Mouse (Mus musculus) MEL (cell line): Measurements from ENCODE around the gene Dnah3. TPM values are rescaled to one million over a fixed set of nuclear protein-coding genes. Genes with fewer than 3 reads are reported as not detected.

Experiments
- DNase-seq: peaks from one replicate; pipeline ENCODE4 v3.0.0; 2011; ENCODE audit warnings: low read depth, low spot score
- H3K27ac ChIP-seq: 2 replicates; pipeline ENCODE4 v1.5.1; 2012; ENCODE audit warnings: low read depth, mild to moderate bottlenecking, control low read depth, low read length, moderate library complexity; ENCODE audit not compliant: control insufficient read depth
- H3K27me3 ChIP-seq, 2 experiments: fragments of 150-350 bp in 1 of 2; sonication (generic) in 1 of 2; 2 replicates each; pipeline ENCODE4 v1.6.1; 2012; ENCODE audit warnings: low read length in 2 of 2, mild to moderate bottlenecking in 2 of 2, improper control_type of control experiment in 1 of 2, moderate library complexity in 1 of 2; ENCODE audit not compliant: insufficient read depth in 2 of 2, control insufficient read depth in 1 of 2
- H3K36me3 ChIP-seq, 2 experiments: 2 replicates each; pipeline ENCODE4 v1.6.1; 2012 to 2014; ENCODE audit warnings: low read length in 2 of 2, improper control_type of control experiment in 1 of 2, inconsistent platforms in 1 of 2, mild to moderate bottlenecking in 1 of 2; ENCODE audit not compliant: insufficient read depth in 2 of 2, control insufficient read depth in 1 of 2
- H3K4me1 ChIP-seq, 2 experiments: fragments of 150-350 bp in 1 of 2; sonication (generic) in 1 of 2; 2 replicates each; pipeline ENCODE4 v1.6.1; 2012; ENCODE audit warnings: low read length in 2 of 2, improper control_type of control experiment in 1 of 2, mild to moderate bottlenecking in 1 of 2; ENCODE audit not compliant: insufficient read depth in 2 of 2, control insufficient read depth in 1 of 2
- H3K4me3 ChIP-seq, 2 experiments: fragments of 150-350 bp in 1 of 2; sonication (generic) in 1 of 2; 2 replicates each; pipeline ENCODE4 v1.5.1; 2012; ENCODE audit warnings: low read depth in 2 of 2, low read length in 2 of 2, mild to moderate bottlenecking in 2 of 2, moderate library complexity in 2 of 2, control low read depth in 1 of 2, improper control_type of control experiment in 1 of 2; ENCODE audit not compliant: control insufficient read depth in 1 of 2, insufficient read depth in 1 of 2
- H3K79me2 ChIP-seq: 2 replicates; pipeline ENCODE4 v1.6.1; 2012; ENCODE audit warnings: mild to moderate bottlenecking, low read length, moderate library complexity; ENCODE audit not compliant: control insufficient read depth, poor library complexity, insufficient read depth
- H3K9ac ChIP-seq: 2 replicates; pipeline ENCODE4 v1.6.1; 2012; ENCODE audit warnings: low read depth, mild to moderate bottlenecking, control low read depth, low read length, moderate library complexity; ENCODE audit not compliant: control insufficient read depth, poor library complexity, severe bottlenecking
- H3K9me3 ChIP-seq: fragments of 150-350 bp; sonication (generic); replicated peaks from 2 replicates; pipeline ENCODE4 v1.6.1; 2012; ENCODE audit warnings: mild to moderate bottlenecking, low read length, improper control_type of control experiment, moderate library complexity; ENCODE audit not compliant: insufficient read depth
- BHLHE40 ChIP-seq: IDR thresholded peaks from 2 replicates; pipeline ENCODE4 v1.6.1; 2012; ENCODE audit warnings: low read depth, mild to moderate bottlenecking, inconsistent platforms, low read length, improper control_type of control experiment, borderline replicate concordance
- CHD1 ChIP-seq: IDR thresholded peaks from 2 replicates; pipeline ENCODE4 v1.6.1; 2012; ENCODE audit warnings: low read depth, mild to moderate bottlenecking, inconsistent platforms, low read length, improper control_type of control experiment
- ELF1 ChIP-seq: IDR thresholded peaks from 2 replicates; pipeline ENCODE4 v1.6.1; 2014; ENCODE audit warnings: low read depth, mild to moderate bottlenecking, inconsistent platforms, low read length, improper control_type of control experiment, moderate library complexity
- GABPA ChIP-seq: IDR thresholded peaks from 2 replicates; pipeline ENCODE4 v1.6.1; 2012; ENCODE audit warnings: low read depth, mild to moderate bottlenecking, inconsistent platforms, low read length, improper control_type of control experiment, moderate library complexity
- GATA1 ChIP-seq: IDR thresholded peaks from 2 replicates; pipeline ENCODE4 v1.6.1; 2011; ENCODE audit warnings: low read depth, low read length, improper control_type of control experiment
- HCFC1 ChIP-seq: IDR thresholded peaks from 2 replicates; pipeline ENCODE4 v1.6.1; 2012; ENCODE audit warnings: low read depth, mild to moderate bottlenecking, inconsistent platforms, low read length, improper control_type of control experiment, moderate library complexity
- KAT2A ChIP-seq: conservative IDR thresholded peaks from 2 replicates; pipeline ENCODE4 v1.6.1; 2012; ENCODE audit warnings: low read depth, low read length, improper control_type of control experiment, inconsistent platforms
- MAFK ChIP-seq: IDR thresholded peaks from 2 replicates; pipeline ENCODE4 v1.6.1; 2011; ENCODE audit warnings: low read depth, mild to moderate bottlenecking, low read length, improper control_type of control experiment, borderline replicate concordance
- MAZ ChIP-seq: IDR thresholded peaks from 2 replicates; pipeline ENCODE4 v1.6.1; 2012; ENCODE audit warnings: low read depth, mild to moderate bottlenecking, inconsistent platforms, low read length, improper control_type of control experiment
- MXI1 ChIP-seq: IDR thresholded peaks from 2 replicates; pipeline ENCODE4 v1.6.1; 2011; ENCODE audit warnings: mild to moderate bottlenecking, low read depth, low read length, improper control_type of control experiment
- MYB ChIP-seq: IDR thresholded peaks from 2 replicates; pipeline ENCODE4 v1.6.1; 2011; ENCODE audit warnings: mild to moderate bottlenecking, low read depth, low read length, improper control_type of control experiment
- NRF1 ChIP-seq: IDR thresholded peaks from 2 replicates; pipeline ENCODE4 v1.6.1; 2014; ENCODE audit warnings: low read depth, mild to moderate bottlenecking, inconsistent platforms, low read length, improper control_type of control experiment, moderate library complexity; ENCODE audit not compliant: poor library complexity, insufficient read depth, severe bottlenecking
- POLR2A ChIP-seq, 2 experiments: IDR thresholded peaks; 2 replicates each; pipeline ENCODE4 v1.6.1; 2011 to 2012; ENCODE audit warnings: low read length in 2 of 2, mild to moderate bottlenecking in 2 of 2, control low read depth in 1 of 2, improper control_type of control experiment in 1 of 2, low read depth in 1 of 2, moderate library complexity in 1 of 2; ENCODE audit not compliant: control insufficient read depth in 1 of 2, insufficient read depth in 1 of 2, poor library complexity in 1 of 2
- POLR2AphosphoS2 ChIP-seq: IDR thresholded peaks from 2 replicates; pipeline ENCODE4 v1.6.1; 2011; ENCODE audit warnings: low read length, improper control_type of control experiment
- POLR2AphosphoS5 ChIP-seq: IDR thresholded peaks from 2 replicates; pipeline ENCODE4 v1.6.1; 2012; ENCODE audit warnings: low read depth, borderline replicate concordance, mild to moderate bottlenecking, inconsistent platforms, low read length, moderate library complexity, mixed read lengths
- RCOR1 ChIP-seq: IDR thresholded peaks from 2 replicates; pipeline ENCODE4 v1.6.1; 2012; ENCODE audit warnings: low read depth, mild to moderate bottlenecking, inconsistent platforms, low read length, improper control_type of control experiment
- SIN3A ChIP-seq: IDR thresholded peaks from 2 replicates; pipeline ENCODE4 v1.6.1; 2012; ENCODE audit warnings: low read length, improper control_type of control experiment, inconsistent platforms
- TBP ChIP-seq: IDR thresholded peaks from 2 replicates; pipeline ENCODE4 v1.8.0; 2011; ENCODE audit warnings: low read depth, low read length, improper control_type of control experiment
- USF1 ChIP-seq: IDR thresholded peaks from 2 replicates; pipeline ENCODE4 v1.6.1; 2014; ENCODE audit warnings: low read depth, mild to moderate bottlenecking, inconsistent platforms, low read length, improper control_type of control experiment, moderate library complexity
- ZKSCAN1 ChIP-seq: IDR thresholded peaks from 2 replicates; pipeline ENCODE4 v1.6.1; 2012; ENCODE audit warnings: low read depth, mild to moderate bottlenecking, inconsistent platforms, low read length, improper control_type of control experiment, moderate library complexity
- polyA plus RNA-seq, 2 experiments: library from polyadenylated mRNA; stranded (reverse) in 1 of 2; unstranded in 1 of 2; fragments of >175 nt in 1 of 2; fragments of >200 nt in 1 of 2; gene quantifications; 2 replicates each; pipeline versions ENCODE4 v1.2.1 to v1.2.4; 2012; ENCODE audit warnings: low replicate concordance in 2 of 2, low read depth in 1 of 2; ENCODE audit not compliant: insufficient read length in 2 of 2, insufficient read depth in 1 of 2, missing spikeins in 1 of 2
- total RNA-seq: library from RNA; depleted of rRNA; stranded (reverse); fragments of 300-350 nt; gene quantifications from 2 replicates; pipeline ENCODE4 v1.2.3, GENCODE M21; 2012

Dnah3 gene
- total and polyA plus RNA-seq, 3 experiments, result not detected

GRCm38 (mm10) chr7:120128951-120129350 is 33.9 kb upstream of the Dnah3 start:
- no peak for TF ChIP-seq MYB
- no peak for TF ChIP-seq MXI1
- no peak for TF ChIP-seq ZKSCAN1
- no peak for TF ChIP-seq USF1
- no peak for TF ChIP-seq SIN3A
- no peak for TF ChIP-seq POLR2AphosphoS2
- no peak for TF ChIP-seq KAT2A
- no peak for TF ChIP-seq MAFK
- TF ChIP-seq BHLHE40, result no peak
- TF ChIP-seq RCOR1, result no peak
- no peak for TF ChIP-seq POLR2A (IDR thresholded peaks at IDR 0.05; ENCODE audit: control insufficient read depth in 1 of 2, insufficient read depth in 1 of 2, low read depth in 1 of 2, low read length in 2 of 2, poor library complexity in 1 of 2)
- no peak for TF ChIP-seq CHD1
- Histone ChIP-seq H3K9ac (no peak overlapping the region), H3K36me3 (no peaks in the 10 kb centered on the region), H3K9me3 (no peaks in the 10 kb centered on the region), H3K27ac (no peak overlapping the region), H3K79me2 (no peaks in the 10 kb centered on the region), H3K4me1 (no peaks in the 10 kb centered on the region), H3K27me3 (no peaks in the 10 kb centered on the region), H3K4me3 (no peak overlapping the region)
- DNase-seq, result no peak

- DNase-seq, result no peak
- TF ChIP-seq GATA1 (no peak), ELF1 (no peak), POLR2AphosphoS5 (no peak), POLR2A (IDR thresholded peaks at IDR 0.05; ENCODE audit: control insufficient read depth in 1 of 2, insufficient read depth in 1 of 2, low read depth in 1 of 2, low read length in 2 of 2, poor library complexity in 1 of 2) (no peak), MAZ (no peak), MXI1 (no peak), TBP (no peak), NRF1 (no peak), POLR2AphosphoS2 (no peak), GABPA (no peak), HCFC1 (no peak)
- H3K27me3 ChIP-seq, result no peaks in the 10 kb centered on the region
- H3K79me2 ChIP-seq, result no peaks in the 10 kb centered on the region
- no peak overlapping the region for H3K27ac ChIP-seq
- H3K36me3 ChIP-seq, result no peaks in the 10 kb centered on the region
- no peak overlapping the region for H3K9ac ChIP-seq
- no peaks in the 10 kb centered on the region for H3K9me3 ChIP-seq
- no peaks in the 10 kb centered on the region for H3K4me1 ChIP-seq
- H3K4me3 ChIP-seq, result no peak overlapping the region
Measured at GRCm38 (mm10) chr7:120127686-120128059, 32.6 kb upstream of the Dnah3 start.
